In genomic region chr14:29080630-29081029, GRCm38 (mm10) we compare ENCODE assay signal across 15 mouse cellular contexts.
DNase-seq lines count a peak whose midpoint lies in the region; ATAC-seq lines count a peak whose summit lies in the region.
"Had no signal": no experiment of that assay in that cellular context is flagged by ENCODE, and none has a peak within 500 bp of the region (broad histone marks: within the 10 kb centered on the region; RNA-seq: fewer than 3 reads in every experiment).

No protein-coding gene starts in this region.

- H3K27me3 ChIP-seq in neural tube, embryonic 15.5 days (replicated peaks): no peaks in the 10 kb centered on the region

- no peak overlapping the region for H3K9ac ChIP-seq in neural tube, embryonic 15.5 days (replicated peaks)
- H3K9ac ChIP-seq: limb, embryonic 13.5 days; lung, embryonic 14.5 days; midbrain, embryonic 12.5 days had no signal

- WGBS in neural tube, embryonic 15.5 days: 88% methylated on average over 4 of the region's 4 CpGs

- ATAC-seq in neural tube, embryonic 15.5 days (ENCODE audit: low FRiP score): no peak
- ATAC-seq: intestine, embryonic 16.5 days had no signal

- no peaks in the 10 kb centered on the region for H3K9me3 ChIP-seq in neural tube, embryonic 15.5 days (replicated peaks)
- H3K9me3 ChIP-seq: limb, embryonic 13.5 days; midbrain, embryonic 12.5 days had no signal

- no peaks in the 10 kb centered on the region for H3K36me3 ChIP-seq in neural tube, embryonic 15.5 days
- H3K36me3 ChIP-seq: limb, embryonic 13.5 days; midbrain, embryonic 12.5 days had no signal

- no peak overlapping the region for H3K27ac ChIP-seq in neural tube, embryonic 15.5 days (replicated peaks)
- H3K27ac ChIP-seq: limb, embryonic 13.5 days; midbrain, embryonic 12.5 days had no signal

- peak; percentile 11 for DNase-seq in ovary, postnatal 36 days (ENCODE audit: low spot score)
- no peak for DNase-seq in ovary, adult 18-20 months (ENCODE audit: low spot score)
- DNase-seq in gonadal fat pad, adult 2 months (ENCODE audit: low read depth): peak; percentile 89
- peak; percentile 23 for DNase-seq in kidney, postnatal 14 days
- peak; percentile 23 for DNase-seq in urinary bladder, postnatal 25 days (ENCODE audit: low spot score)
- no peak for DNase-seq in frontal cortex, postnatal 10 days (ENCODE audit: low spot score in 2 of 2)
- no peak for DNase-seq in yolk sac, embryonic 10.5 days (ENCODE audit: low spot score)
- DNase-seq: cerebellum, adult 11-12 months; lung, embryonic 14.5 days; thymus, adult 18-20 months had no signal

- H3K4me1 ChIP-seq in neural tube, embryonic 15.5 days: no peaks in the 10 kb centered on the region
- H3K4me1 ChIP-seq: midbrain, embryonic 12.5 days had no signal

- no peak overlapping the region for H3K4me3 ChIP-seq in neural tube, embryonic 15.5 days (replicated peaks)
- H3K4me3 ChIP-seq: limb, embryonic 13.5 days; midbrain, embryonic 12.5 days had no signal

- no peak overlapping the region for H3K4me2 ChIP-seq in neural tube, embryonic 15.5 days
- H3K4me2 ChIP-seq: heart, embryonic 11.5 days; limb, embryonic 13.5 days; lung, embryonic 14.5 days; midbrain, embryonic 12.5 days had no signal

Comparison
In these comparisons a context has a peak if more than half of its experiments do, and no peak if none do; other contexts are left out.
1. DNase-seq: peak in ovary, postnatal 36 days (single experiment), gonadal fat pad, adult 2 months (single experiment), kidney, postnatal 14 days (single experiment) and urinary bladder, postnatal 25 days (single experiment); none in ovary, adult 18-20 months (single experiment), frontal cortex, postnatal 10 days (0 of 2) and yolk sac, embryonic 10.5 days (single experiment).